Comparison of ENCODE assay signal across 15 mouse cellular contexts in the genomic region with DNA sequence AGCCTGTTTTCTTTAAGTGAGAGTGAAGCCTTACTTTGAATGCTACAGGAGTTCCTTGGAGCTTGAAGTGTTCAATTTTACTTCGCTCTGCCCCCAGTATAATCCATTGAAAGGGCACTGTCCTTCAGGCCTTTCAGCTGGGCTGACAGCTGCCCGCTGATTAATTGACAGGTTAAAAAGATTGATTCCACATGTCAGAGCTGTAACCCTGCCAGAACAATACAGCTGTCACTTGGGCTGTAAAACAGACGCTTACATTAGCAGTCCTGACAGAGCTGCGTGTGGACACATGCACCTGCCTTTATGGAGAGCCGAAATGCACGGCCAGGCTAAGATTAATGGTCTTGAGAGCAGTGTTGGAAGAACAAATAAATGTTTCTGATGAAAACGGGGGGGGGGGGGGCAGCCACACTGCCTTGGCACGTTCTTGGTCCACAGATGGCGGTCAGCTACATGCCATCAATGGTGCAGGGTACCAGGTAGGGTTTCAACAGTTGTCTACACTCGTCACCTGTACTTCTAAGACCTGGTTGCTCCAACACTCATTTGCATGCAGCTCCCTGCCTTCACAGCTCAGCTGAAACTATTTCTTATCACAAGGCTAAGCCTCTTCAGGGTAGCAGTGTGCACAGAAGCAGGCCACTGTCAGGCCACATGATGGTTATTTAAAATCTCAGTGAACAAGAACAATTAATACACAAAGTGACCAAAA.
DNase-seq lines count a peak whose midpoint lies in the region; ATAC-seq lines count a peak whose summit lies in the region.
"Had no signal": no experiment of that assay in that cellular context is flagged by ENCODE, and none has a peak within 500 bp of the region (broad histone marks: within the 10 kb centered on the region; RNA-seq: fewer than 3 reads in every experiment).

No protein-coding gene starts in this region.

- H3K9ac ChIP-seq in midbrain, embryonic 11.5 days (ENCODE audit: low read length) = no peak overlapping the region
- H3K9ac ChIP-seq in midbrain, embryonic 16.5 days (ENCODE audit: low read depth, low read length) = no peak overlapping the region
- H3K9ac ChIP-seq in hindbrain, embryonic 12.5 days = peak overlapping the region; percentile 2; the same call in 1 of the 2 replicates
- H3K9ac ChIP-seq in limb, embryonic 15.5 days = no peak overlapping the region
- H3K9ac ChIP-seq: liver, embryonic 14.5 days had no signal

- no peak overlapping the region for H3K4me2 ChIP-seq in midbrain, embryonic 11.5 days
- H3K4me2 ChIP-seq in midbrain, embryonic 16.5 days (ENCODE audit: low read length) = no peak overlapping the region
- H3K4me2 ChIP-seq in hindbrain, embryonic 12.5 days (replicated peaks) = no peak overlapping the region
- no peak overlapping the region for H3K4me2 ChIP-seq in limb, embryonic 15.5 days

- WGBS in midbrain, embryonic 11.5 days = 35% methylated on average over 10 of the region's 10 CpGs
- 25% methylated on average over 10 of the region's 10 CpGs for WGBS in midbrain, embryonic 16.5 days
- WGBS in hindbrain, embryonic 12.5 days = 15% methylated on average over 10 of the region's 10 CpGs
- 13% methylated on average over 10 of the region's 10 CpGs for WGBS in limb, embryonic 15.5 days

- no peaks in the 10 kb centered on the region for H3K36me3 ChIP-seq in midbrain, embryonic 11.5 days (ENCODE audit: control insufficient read depth, insufficient read depth, low read length)
- H3K36me3 ChIP-seq in midbrain, embryonic 16.5 days (ENCODE audit: control insufficient read depth, insufficient read depth, low read length) = no peaks in the 10 kb centered on the region
- no peaks in the 10 kb centered on the region for H3K36me3 ChIP-seq in hindbrain, embryonic 12.5 days
- H3K36me3 ChIP-seq in limb, embryonic 15.5 days = no peaks in the 10 kb centered on the region

- peak; percentile 78 for ATAC-seq in midbrain, embryonic 11.5 days (ENCODE audit: low FRiP score)
- ATAC-seq in midbrain, embryonic 16.5 days = no peak
- ATAC-seq in hindbrain, embryonic 12.5 days (ENCODE audit: low FRiP score) = peak; percentile 78
- ATAC-seq in limb, embryonic 15.5 days (ENCODE audit: insufficient number of reproducible peaks, low FRiP score, low TSS enrichment, low read depth) = peak; percentile 35; the same call in 1 of the 2 replicates

- no peaks in the 10 kb centered on the region for H3K27me3 ChIP-seq in midbrain, embryonic 11.5 days (ENCODE audit: control insufficient read depth, insufficient read depth, low read length)
- no peaks in the 10 kb centered on the region for H3K27me3 ChIP-seq in midbrain, embryonic 16.5 days (ENCODE audit: control insufficient read depth, insufficient read depth, low read depth, low read length)
- H3K27me3 ChIP-seq in hindbrain, embryonic 12.5 days = no peaks in the 10 kb centered on the region
- no peaks in the 10 kb centered on the region; the same call in 1 of the 2 replicates for H3K27me3 ChIP-seq in limb, embryonic 15.5 days
- H3K27me3 ChIP-seq: megakaryocyte, embryonic 14.5 days had no signal

- no peaks in the 10 kb centered on the region for H3K9me3 ChIP-seq in midbrain, embryonic 11.5 days (ENCODE audit: control insufficient read depth, low read length)
- no peaks in the 10 kb centered on the region for H3K9me3 ChIP-seq in midbrain, embryonic 16.5 days (replicated peaks; ENCODE audit: control insufficient read depth, low read length, poor library complexity, severe bottlenecking)
- no peaks in the 10 kb centered on the region for H3K9me3 ChIP-seq in hindbrain, embryonic 12.5 days (replicated peaks)
- H3K9me3 ChIP-seq in limb, embryonic 15.5 days = no peaks in the 10 kb centered on the region

- no peak overlapping the region for H3K4me3 ChIP-seq in midbrain, embryonic 11.5 days (ENCODE audit: low read depth, low read length)
- H3K4me3 ChIP-seq in midbrain, embryonic 16.5 days (ENCODE audit: low read depth, low read length) = no peak overlapping the region
- no peak overlapping the region for H3K4me3 ChIP-seq in hindbrain, embryonic 12.5 days
- H3K4me3 ChIP-seq in limb, embryonic 15.5 days = no peak overlapping the region
- H3K4me3 ChIP-seq: erythroblast, embryonic 14.5 days; megakaryocyte, embryonic 14.5 days had no signal

- no peak for DNase-seq in midbrain, embryonic 11.5 days (ENCODE audit: low spot score, missing footprints)
- no peak for DNase-seq in lung, postnatal 25 days (ENCODE audit: low spot score)
- no peak for DNase-seq in cerebellum, adult 11-12 months
- no peak for DNase-seq in right cerebral cortex, postnatal 14 days
- DNase-seq in kidney, adult 18-20 months = no peak
- DNase-seq: adrenal gland, adult 8-10 months; cerebellum, adult 2 months; layer of hippocampus, adult 9-11 months; thymus, postnatal 4 days had no signal

- H3K27ac ChIP-seq in midbrain, embryonic 11.5 days (ENCODE audit: low read depth, low read length) = no peak overlapping the region
- no peak overlapping the region for H3K27ac ChIP-seq in midbrain, embryonic 16.5 days (ENCODE audit: low read length)
- H3K27ac ChIP-seq in hindbrain, embryonic 12.5 days = no peak overlapping the region
- no peak overlapping the region for H3K27ac ChIP-seq in limb, embryonic 15.5 days
- H3K27ac ChIP-seq: liver, embryonic 14.5 days had no signal

- peaks cover 14% of the 10 kb centered on the region for H3K4me1 ChIP-seq in midbrain, embryonic 11.5 days (ENCODE audit: control insufficient read depth, insufficient read depth, low read length)
- H3K4me1 ChIP-seq in midbrain, embryonic 16.5 days (ENCODE audit: control insufficient read depth, insufficient read depth, low read length) = peaks cover 5% of the 10 kb centered on the region
- H3K4me1 ChIP-seq in hindbrain, embryonic 12.5 days = peaks cover 14% of the 10 kb centered on the region
- peaks cover 9% of the 10 kb centered on the region; the same call in 1 of the 2 replicates for H3K4me1 ChIP-seq in limb, embryonic 15.5 days
- H3K4me1 ChIP-seq: megakaryocyte, embryonic 14.5 days had no signal
